Mouse (Mus musculus) bone marrow macrophage, adult 2 months (primary cell): ENCODE measurements around the gene Csrnp2.
"Not testable (repeated sequence)": the region's sequence is repeated elsewhere in the genome, so short reads cannot be mapped to it uniquely, and the experiment has no call there.

ENCODE experiments used
- CTCF ChIP-seq: IDR thresholded peaks from 2 replicates; pipeline ENCODE4 v1.5.1; 2012; ENCODE audit warnings: low read depth, mild to moderate bottlenecking, low read length, moderate library complexity
- POLR2A ChIP-seq: IDR thresholded peaks from 2 replicates; pipeline ENCODE4 v1.6.1; 2012; ENCODE audit warnings: mild to moderate bottlenecking, low read depth, low read length, borderline replicate concordance

DNA sequence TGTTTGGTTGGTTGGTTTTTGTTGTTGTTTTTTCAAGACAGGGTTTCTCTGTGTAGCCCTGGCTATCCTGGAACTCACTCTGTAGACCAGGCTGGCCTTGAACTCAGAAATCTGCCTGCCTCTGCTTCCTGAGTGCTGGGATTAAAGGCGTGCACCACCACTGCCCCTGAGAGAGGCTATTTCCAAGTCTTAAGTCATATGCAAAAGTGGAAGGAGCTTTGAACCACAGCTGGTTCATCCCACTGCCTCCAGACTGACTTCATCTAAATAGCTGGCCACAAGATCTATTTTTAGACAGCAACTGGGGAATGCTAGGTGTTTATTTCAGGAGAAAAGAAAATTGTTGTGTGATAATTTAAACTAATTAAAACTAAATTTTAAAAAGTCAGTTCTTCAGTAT lies 7.0 kb downstream of the Csrnp2 start:
- TF ChIP-seq POLR2A, CTCF: not testable (repeated sequence)
